Mouse (Mus musculus) left cerebral cortex, adult 11 months (tissue): ENCODE measurements around the gene March10.

Experiments used
- DNase-seq: peaks from one replicate; pipeline ENCODE4 v3.0.0; 2022; ENCODE audit warnings: low spot score

The March10 gene

DNA sequence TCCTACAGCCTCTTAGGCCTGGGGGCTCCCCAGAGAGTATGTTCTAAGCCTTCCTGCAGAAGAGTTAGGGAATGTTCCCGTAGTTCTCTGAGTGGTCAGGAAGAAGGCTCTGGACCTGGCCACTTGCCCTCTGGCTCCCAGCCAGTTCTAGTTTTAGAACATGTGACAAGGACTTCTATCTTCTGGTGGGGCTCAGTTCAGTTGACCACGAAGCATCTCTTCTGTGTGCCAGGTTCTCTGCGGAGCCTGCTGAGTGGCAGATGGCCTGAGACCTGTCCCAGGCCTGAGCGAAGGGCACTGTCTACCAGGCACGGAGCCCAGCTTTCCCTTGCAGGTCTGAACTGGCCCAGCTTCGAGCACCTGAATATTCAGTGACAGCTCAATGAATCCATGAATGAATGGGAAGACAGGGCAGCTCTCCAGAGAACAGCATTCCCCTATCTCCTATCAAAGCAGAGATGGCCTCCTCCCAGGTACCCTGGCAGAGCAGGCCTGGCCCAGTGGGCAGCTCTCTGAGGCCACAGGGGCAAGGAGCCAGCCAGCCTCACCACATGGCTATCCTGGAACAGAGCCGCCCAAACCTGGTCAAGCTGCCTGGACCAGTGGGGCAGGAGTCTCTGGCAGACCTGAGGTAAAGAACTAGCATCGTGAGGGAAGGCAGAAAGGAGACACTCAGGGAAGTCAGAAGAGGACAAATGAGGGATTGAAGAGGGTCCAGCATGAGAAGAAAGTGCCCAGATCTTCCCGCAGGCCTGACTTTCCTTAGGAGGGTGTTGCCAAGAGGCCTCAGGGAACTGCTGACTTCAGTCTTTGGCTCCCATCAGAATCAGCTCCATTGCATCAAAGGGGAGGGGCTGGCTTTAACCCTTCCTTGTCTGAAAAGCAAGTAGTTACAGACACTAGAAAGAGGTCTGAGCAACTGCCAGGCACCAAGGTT is 103.3 kb downstream of the March10 start:
- no peak for DNase-seq

DNA sequence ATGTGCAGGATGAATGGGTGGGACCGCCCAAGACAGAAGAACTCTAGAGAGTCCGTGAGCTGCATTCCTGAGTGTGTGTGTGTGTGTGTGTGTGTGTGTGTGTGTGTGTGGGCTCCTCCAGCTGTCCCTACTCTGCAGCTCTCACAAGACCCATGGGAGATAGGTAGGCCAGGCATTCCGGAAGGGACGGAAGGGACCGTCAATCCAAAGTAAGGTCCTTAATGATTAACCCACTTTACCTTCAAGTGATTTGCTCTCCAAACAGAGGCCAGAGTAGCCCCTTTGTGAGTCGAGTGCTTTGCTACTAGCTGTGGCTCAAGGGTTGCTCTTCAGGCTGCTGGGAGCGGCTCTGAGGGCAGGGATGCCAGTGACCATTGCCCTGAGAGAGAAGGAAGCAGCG is 104.4 kb downstream of the March10 start:
- no peak for DNase-seq

DNA sequence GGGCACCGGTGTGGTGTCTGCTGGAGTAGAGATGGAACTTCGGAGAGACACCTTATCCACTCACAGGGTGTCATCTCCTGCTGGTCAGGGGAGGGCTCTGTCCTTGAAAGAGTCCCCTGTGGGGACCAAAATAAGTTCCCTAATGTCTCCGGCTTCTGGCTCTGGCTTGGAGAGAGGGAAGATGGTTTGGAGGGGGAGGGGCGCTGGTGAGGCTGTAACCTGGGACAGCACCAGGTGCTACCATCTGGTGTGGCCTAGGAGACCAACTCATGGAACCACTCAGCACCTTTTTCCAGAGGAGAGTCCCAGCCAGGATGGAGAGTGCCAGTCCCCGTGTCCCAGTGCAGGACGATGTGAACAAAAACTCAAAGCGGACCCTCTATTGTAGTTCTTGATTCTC is 105.9 kb downstream of the March10 start:
- no peak for DNase-seq

DNA sequence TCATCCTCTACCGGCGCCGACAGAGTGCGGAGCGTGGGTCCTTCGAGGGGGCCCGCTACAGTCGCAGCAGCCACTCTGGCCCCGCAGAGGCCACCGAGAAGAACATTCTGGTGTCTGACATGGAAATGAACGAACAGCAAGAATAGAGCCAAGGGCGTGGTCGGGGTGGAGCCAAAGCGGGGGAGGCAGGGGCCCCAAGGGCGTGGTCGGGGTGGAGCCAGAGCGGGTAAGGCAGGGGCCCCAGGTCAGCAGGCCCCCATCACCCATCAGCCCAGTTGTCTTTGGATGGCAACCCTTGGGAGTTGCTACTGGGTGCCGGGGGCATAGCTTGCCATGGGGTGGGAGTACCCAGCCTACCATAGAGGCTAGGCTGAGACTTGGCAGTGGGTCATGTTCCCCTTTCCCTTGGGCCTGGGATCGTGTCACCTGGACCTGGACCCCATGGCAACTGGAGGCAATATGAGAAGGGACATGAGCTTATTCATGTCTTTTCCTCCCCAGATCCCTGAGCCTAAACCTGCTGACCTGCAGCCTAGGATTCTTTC is 106.7 kb downstream of the March10 start:
- DNase-seq = no peak

DNA sequence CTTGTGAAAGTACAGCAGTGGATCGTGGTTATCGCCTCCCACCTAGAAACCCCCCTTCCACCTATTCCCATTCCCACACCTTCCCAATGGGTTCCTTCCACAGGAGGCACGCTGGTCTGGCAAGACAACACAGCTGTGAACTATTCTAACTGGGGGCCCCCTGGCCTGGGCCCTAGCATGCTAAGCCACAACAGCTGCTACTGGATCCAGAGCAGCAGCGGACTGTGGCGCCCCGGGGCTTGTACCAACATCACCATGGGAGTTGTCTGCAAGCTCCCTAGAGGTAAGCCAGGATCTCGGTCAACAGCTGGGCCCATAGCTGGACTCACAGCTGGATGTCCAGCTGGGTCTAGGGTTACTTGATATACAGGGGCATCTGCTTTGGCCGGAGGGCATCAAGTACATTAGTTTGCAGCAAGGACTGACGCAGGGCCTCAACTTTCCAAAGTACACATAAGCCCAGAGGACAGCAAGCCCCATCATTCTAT is 108.0 kb downstream of the March10 start:
- DNase-seq = no peak

DNA sequence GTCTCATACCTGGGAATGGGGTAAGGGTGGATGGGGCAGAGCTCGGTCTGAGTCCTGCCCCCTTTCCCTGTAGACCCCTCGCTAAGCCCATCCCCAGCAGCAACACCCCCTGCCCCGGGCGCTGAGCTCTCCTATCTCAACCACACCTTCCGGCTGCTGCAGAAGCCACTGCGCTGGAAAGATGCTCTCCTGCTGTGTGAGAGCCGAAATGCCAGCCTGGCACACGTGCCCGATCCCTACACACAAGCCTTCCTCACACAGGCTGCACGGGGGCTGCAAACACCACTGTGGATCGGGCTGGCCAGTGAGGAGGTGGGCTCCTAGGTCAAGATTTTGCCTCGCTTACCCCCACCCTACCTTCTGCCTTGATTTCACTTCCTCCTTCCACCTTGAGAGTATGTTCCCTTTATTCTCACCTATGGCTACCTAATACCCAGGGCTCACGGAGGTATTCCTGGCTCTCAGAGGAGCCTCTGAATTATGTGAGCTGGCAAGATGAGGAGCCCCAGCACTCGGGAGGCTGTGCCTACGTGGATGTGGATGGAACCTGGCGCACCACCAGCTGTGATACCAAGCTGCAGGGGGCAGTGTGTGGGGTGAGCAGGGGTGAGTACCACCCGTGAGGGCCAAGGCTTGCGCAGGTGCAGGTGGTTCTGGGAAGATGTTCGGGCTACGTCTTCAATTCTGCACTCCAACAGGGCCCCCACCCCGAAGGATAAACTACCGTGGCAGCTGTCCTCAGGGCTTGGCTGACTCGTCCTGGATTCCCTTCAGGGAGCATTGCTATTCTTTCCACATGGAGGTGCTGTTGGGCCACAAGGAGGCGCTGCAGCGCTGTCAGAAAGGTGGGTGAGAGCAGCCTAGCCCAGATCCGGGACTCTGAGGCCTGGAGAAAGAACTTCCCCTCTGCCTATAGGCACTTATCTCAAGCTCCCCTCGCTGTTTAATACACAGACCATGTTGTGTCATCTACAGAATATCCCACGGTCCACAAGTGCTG is 109.1 kb downstream of the March10 start:
- DNase-seq = peak; percentile 79

DNA sequence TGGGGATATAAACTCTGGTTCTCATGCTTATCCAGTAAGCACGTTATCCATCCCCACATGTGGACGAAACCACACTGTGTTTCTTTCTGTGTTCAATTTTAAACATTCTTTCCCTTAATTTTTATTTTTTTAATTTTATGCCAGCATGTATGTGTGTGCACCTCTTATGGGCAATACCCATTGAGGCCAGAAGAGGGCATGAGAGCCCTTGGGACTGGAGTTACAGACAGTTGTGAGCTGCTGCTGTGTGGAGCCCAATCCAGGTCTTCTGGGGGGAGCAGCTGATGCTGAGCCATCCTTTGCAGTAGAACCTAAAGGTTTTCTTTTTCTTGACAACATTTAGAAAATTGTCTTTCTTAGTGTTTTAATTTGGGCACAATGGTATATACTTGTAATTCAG is 111.3 kb downstream of the March10 start:
- DNase-seq = no peak

DNA sequence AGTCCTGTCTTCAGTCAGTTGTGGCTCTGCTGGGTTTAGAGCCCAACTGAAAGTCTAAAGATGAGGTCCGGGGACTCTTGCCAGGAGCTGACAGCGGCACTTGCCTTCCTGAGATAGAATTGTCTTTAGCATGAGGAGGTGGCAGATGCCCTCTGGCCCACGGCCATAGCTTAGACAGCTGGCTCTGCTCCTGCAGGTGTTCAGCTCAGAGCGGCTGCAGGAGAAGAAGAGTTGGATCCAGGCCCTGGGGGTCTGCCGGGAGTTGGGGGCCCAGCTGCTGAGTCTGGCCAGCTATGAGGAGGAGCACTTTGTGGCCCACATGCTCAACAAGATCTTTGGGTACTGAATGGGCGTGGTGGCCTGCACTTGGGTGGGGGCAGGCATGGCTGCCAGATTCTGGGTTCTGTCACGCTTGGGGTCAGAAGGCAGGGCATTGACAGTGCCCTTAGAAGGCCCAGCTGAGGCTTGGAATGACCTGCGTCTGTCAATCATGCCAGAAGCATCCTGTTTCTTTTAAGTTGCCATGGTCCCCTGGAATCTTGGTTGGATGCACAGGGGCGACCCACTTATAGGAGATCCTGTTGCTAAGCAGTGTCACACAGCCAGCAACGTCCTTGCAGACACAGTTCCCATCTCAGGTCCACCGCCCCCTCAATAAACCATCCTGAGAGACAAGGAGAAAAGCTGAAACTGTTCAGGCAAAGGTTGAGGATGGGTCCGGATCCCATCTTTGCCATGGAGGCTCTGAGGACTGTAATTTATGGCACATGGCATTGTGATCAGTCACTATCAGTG is 117.7 kb downstream of the March10 start:
- no peak for DNase-seq

DNA sequence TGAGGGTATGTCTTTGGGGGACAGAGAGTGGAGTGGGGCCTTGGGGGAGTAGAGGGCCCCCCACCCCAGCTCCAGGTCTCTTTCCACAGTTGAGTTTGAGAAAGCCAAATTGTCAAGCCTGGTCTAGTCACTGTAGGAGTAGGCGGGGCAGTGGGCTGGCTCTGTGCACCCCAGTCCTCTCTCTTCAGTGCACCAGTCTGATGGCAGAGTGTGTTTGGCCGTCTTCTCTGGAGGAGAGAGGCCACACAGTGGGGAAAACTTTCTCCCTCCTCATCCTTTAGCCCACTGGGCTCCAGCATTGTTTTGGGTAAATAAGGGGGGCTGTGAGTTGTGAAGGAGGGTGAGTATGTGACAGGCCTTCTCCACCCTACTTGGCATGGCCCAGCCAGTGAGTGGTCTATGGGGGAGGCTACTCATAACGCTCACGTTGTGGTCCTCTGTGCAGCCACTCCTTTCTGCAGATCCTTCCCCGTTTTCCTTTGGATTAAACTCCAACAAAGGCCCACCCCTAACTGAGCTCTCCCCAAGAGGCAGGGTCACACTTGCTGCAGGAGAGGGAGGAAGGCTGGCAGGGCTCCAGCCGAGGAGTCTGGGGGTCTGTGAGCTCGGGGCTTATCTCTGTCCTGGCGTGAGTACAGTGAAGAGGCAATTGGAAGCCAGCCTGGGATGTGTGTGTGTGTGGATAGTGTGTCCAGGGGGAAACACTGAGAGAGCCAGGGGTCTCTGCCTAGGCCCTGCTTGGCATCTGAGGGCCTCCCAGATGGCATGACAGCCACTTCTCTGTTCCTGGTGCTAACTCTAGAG is 122.5 kb downstream of the March10 start:
- DNase-seq = no peak

DNA sequence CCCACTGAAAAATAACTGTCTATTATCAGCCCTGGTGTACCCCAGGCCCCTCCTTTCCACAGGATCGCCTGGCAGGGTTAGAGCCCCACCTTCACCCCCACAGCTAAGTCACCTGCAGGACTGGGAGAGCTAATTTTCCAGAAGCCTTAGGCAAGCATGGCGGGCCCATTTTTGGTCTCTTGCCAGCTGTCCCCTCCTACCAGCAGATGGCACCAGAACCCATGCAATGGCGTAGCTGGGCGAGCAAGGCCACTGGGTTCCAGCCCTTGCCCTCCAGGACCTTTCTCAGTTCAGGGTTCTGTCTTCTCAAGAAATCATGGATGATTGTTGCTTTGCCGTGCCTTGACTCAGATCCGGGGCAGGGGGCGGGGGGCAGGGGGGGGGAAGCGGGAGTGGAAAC is 124.1 kb downstream of the March10 start:
- peak; percentile 53 for DNase-seq

DNA sequence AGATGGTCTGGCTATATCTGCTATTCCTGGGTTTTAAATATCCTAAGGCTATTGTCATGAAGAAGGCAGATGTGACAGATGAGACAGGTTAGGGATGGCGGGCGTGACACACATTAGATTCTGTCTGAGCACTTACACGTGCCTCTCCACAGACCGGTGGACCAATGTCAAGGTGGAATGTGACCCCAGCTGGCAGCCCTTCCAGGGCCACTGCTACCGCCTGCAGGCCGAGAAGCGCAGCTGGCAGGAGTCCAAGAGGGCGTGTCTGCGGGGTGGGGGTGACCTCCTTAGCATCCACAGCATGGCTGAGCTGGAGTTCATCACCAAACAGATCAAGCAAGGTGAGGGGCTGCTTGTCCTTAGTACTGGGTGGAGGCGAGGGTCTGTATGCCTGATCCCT is 124.8 kb downstream of the March10 start:
- DNase-seq = no peak

DNA sequence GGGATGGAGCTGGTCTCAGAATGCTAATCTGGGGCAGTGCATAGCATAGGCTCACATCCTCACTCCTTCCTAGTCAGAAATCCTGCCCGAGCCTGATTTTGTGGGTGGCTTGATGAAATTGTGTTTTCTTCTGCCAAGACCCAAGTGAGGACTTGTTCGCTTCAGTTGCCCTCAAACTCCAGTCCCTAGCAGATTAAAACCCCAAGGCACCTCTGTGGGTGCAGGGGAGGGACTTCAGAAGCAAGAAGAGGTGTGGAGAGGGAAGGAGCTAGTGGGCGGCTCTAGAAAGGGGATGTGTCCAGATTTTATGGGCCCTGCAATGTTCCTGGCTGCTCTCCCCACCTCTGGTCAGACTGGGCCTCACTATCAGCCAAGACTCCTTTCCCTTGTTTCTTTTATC is 125.4 kb downstream of the March10 start:
- no peak for DNase-seq

DNA sequence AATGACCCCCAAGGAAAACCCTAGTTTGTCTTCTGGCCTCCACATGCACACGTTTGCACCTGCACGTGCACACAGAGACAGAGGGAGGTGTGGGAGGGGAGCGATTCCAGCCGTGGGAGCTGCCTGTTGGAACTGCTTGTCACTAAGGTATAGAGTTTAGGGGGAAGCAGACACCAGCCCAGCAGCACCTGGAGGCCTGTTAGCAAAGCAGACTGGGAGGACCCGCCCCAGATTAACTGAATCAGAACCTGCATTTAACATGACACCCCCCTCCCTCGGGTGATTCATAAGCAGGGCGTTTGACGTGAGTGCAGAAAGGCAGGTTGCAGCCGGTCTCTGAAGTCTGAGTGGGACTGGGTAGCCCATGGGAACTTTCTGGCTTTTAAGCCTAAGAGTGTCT is 126.6 kb downstream of the March10 start:
- DNase-seq = no peak

DNA sequence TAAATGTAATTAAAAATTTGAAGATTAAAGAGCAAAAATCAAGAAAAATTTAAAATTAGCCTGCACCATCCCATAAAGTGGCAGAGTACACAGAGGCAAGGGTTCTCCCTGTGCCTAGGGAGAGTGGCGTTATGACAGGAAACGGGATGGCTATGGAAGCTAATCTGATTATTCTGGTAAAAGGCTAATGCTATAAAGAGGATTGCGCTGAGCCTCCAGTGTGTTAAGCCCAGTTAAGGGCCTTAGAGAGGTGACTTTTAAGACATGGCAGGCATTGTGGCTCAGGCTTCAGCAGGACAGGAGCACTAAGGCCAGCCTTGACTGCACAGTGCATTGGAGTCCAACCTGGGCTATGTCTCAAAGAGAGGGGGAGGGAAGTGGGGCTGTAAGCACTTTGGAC is 129.4 kb downstream of the March10 start:
- no peak for DNase-seq

DNA sequence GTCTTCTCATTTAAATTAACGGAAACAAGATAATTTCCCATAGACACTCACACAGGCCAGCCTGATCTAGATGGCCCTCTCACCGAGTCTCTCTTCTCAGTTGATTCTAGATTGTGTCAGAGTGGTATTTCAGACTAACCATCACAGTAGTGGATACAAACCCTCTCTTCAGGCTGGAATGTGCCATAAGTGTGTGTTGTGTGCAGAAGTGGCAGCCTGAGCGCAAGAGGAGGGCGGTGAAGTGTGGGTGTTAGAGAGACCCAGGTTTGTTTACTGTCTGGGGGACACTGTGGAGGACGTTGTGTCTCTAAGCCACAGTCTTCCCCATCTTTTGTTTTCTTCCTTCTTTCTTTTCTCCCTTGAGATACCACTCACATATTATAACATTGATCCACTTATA is 133.0 kb downstream of the March10 start:
- DNase-seq = no peak

DNA sequence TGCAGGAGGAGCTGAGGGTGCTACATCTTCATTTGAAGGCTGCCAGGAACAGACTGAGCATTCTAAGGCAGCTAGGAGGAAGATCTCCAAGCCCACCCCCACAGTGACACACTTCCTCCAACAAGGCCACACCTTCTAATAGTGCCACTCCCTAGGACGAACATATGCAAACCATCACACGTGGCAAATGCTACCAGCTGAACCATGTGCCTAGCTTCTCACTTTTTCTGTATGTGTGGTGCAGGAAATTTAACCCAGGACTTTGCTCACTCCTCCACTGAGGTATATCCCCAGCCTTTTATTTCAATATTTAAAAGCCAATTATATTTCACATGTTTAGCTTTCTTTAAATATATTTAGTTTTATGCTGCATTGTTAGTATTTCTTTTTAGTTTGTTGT is 135.4 kb downstream of the March10 start:
- no peak for DNase-seq

DNA sequence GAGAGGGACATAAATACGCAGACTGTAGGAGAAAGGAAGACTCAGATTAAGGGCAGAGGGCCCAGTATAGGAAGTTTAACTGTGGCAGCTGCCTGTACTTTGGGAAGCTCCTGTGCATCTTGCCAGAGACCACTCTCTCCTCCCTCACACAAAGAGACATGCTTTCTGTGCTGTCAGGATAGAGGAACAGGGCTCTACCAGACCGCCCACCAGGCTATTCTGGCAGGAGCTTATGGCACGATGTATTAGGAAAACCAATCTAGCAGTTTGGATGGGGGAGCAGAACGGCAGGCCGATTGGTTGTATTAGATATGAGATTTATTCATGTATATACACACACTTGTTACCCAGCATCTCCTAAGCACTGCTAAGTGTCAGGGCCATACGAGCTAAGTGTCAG is 138.8 kb downstream of the March10 start:
- DNase-seq = no peak

DNA sequence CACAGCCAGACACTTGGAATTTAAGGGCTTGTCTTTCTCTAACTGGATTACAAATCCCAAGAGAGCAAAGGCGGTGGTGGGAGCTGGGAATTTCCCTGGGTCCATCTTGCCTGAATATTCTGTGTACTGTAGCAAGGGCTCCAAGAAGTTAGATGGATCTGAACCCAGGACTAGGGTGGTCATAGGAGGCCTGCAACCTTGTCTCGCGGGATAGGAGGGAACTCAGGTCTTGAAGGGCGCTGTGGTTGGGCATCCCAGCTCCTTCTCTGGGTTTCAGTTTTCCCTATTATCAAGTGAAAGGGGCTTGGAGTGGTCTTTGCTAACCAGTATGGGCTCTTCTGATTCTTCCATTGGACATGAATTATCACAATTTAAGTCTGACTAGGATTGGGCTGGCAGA is 140.4 kb downstream of the March10 start:
- DNase-seq = no peak

DNA sequence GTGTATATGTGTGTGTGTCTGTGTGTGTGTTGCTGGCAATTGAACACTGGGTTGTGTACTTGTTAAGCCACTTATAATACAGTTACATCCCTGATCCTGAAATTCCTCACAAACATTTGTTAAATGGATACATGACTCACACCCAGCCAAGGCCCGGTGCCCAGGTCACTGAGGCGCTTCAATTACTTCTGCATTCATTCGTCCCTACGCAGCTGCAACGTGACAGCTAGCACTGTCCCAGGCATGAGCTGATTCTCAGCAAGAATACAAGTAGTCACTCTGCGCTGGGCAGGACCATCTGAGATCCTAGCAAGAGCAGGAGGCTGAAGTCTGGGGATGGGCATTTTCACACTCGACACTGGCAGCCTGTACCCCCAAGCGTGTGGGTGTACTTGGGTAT is 141.2 kb downstream of the March10 start:
- no peak for DNase-seq

DNA sequence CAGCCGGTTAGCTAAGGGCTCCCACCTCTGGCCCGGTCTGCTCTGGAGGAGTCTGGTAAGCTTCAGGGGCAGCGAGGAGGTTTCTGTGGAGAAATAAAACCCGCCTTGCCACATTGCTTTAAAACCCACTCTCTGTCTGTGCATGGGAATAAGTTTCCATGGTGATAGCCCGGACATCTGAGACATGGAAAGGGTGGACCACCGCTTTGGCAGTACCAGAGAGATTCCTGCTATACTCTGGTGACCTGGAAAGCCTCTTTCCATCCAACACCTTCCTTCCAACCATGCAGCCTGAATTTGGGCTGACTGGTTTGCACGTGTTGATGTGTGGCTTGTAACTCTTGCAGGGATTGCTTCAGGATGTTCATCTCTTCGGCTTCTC is 142.9 kb downstream of the March10 start:
- DNase-seq = no peak
